Mouse (Mus musculus) kidney, postnatal 14 days (tissue): ENCODE measurements around the gene Fmnl2.
A peak's percentile ranks its signal among the peaks of the same experiment; 100 is the strongest.

Source experiments
- DNase-seq: peaks from one replicate; pipeline ENCODE4 v3.0.0; 2022; ENCODE audit warnings: mixed read lengths

Gene Fmnl2

DNA sequence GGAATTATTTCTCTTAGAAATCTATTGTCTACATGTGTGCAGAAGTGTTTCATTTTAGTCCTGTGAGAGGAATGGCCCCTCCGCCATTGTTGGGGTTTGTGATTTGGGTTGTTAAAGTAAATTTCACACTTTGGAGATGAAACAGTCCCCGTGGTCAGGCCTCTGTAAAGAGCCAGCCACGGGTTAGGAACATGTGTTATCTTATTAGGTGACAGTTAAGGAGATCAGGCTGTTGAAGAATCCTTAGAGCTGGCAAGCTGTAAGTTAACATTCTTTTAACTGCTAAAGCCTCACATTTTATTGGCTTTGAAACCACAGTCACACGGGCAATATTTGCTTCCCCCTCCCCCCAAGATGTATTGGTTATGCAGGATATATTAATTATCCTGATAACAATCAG, 131.7 kb downstream of the Fmnl2 start:
- DNase-seq = no peak

DNA sequence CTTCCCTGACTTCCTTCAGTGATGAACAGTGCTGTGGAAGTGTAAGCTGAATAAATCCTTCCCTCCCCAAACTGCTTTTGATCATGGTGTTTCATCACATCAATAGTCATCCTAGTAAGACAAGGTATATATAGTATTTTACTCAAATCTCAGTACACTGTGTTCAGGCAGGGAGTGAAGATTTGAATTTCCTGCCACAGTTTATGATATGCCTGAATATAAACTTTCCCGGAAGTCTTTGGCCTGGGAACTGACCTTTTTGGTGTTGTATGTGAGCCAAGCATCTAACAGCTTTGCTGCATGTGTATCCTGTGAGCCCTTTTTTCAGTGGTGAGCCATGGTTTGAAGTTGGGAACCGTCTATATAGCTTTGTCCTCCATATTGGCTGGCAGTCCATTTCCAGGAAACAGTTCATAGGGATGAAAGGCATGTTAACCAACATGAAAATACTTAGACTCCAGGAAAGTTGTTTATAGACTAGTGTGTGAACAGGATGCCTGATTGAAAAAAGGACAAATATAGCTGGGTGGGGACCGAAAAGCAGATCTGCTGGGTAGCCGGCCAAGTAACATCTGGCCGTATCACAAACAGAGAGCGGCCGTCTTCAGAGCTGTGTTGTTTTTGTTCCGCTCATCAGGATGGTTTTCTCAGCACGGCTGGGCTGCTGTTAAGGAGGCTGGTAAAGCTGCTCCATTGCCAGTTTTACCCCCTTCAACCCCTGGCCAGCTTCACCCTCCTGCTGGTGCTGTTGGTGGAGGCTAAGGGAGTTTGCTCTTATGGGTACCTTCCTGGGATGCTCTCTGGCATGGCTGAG, 133.4 kb downstream of the Fmnl2 start:
- DNase-seq = peak; percentile 34

DNA sequence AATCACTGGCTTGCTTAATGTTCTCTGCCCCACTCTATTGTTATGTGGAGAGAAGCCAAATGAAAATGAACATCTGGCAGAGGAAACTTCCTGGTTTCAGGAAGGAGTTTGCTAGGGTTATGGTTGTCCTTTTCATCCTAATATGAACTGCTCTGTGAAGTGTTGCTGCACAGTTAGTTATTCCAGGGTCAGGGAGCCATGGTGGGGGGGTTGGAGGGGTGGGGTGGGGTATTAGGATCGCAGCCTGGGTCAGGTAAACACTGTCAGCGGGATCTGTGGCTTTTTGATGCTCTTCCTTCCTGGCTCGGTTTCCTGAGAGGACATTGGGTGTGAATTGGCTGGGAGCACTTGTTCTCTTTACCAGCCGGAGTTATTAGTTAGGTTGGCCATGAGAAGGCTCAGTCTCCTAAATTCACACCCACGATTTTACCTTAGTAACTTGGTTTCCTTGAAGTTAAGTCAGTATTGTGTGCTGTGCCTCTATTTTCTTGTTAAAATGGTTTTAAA, 134.1 kb downstream of the Fmnl2 start:
- DNase-seq = peak; percentile 41

DNA sequence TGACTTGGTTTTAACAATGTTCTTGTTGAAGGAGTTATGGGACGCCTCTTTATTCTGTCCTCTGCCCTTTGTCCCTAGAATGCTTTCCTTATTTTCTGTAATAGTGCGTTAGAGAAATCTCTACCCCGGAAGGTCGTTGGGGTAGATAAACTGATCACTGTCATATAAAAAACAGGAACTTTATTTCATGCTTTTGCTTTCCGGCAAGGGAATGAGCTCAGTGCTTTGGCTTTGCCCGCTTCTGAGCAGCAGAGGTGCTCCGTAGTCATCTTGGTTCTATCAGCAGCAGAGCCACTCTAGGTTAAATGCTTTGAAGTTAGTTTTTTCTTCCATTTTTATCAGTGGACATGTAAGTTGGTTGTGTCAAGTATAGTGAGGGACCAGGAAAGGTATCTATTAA, 135.6 kb downstream of the Fmnl2 start:
- no peak for DNase-seq

DNA sequence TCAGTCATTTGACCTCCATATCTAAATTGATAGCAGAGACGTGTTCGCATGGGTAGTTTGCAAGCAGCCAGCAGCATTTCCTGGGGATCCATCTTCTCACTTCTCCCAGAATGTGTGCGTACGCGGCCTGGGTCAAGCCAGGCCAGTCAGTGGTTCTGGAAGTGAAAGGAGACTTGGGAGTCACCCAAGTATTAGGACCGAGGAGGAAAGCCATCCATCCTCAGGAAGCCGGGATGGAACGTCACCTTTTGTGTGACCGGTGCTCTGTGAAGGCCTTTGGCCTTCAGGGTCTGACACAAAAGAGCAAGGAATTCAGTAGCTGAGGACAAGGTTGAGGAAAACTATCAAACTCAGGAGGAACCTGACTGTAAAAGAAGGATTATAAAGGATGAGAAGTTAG, 136.9 kb downstream of the Fmnl2 start:
- DNase-seq = peak; percentile 67

DNA sequence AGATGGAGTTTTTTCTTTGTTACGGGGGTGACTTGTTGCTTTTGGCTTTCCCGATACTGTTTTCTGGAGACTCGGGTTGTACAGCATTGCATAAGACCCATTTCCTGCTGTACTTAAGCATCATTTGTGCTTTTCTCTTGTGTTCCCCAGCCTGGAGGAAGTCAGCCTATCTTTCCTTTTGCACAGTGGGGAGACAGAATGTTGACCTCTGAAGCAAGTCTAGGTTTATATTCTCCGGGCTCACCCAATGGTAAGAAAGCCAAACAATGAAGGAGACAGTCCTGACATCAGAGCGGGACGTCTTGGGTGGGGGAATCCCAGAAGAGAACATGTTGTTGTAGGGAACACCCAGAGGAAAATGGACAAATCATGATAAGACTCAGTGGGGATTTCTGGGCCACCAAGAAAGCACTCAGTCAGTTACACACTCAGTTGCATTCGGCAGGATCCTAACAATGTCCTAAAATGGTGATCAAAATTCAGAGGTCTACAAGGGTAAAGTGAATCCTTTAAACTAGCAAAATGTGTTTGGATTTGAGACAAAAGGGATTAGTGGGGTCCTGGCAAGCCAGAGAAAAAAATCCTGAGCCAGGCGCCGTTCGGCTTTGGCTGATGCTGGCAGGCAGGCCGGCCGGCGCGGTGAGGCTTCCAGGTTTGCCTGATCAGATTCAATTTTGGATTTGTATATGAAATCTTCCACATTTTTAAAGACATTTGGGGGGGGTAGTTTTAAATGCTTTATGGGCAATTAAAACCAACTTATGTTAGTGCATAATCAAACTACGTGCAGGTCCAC, 140.5 kb downstream of the Fmnl2 start:
- peak; percentile 26 for DNase-seq

DNA sequence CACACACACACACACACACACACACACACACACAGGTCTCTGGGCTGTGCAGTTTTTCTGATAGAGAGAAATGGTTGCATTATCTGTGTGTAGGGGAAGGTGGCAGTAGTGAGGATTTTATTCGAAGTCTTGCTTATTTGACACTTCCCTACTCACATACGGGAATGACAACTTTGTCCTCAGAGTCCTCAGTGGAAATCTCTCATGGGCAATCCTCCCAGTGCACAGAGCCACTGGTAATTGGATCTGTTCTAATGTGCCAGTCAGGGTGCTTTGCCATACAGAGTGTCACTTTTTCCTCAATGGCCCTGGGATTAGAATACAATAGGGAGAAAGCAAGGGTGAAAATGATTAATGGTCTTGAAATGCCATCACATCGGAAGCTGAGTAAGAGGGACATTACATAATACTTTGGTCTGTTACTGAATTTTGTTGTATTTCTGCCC, 141.9 kb downstream of the Fmnl2 start:
- DNase-seq = no peak

DNA sequence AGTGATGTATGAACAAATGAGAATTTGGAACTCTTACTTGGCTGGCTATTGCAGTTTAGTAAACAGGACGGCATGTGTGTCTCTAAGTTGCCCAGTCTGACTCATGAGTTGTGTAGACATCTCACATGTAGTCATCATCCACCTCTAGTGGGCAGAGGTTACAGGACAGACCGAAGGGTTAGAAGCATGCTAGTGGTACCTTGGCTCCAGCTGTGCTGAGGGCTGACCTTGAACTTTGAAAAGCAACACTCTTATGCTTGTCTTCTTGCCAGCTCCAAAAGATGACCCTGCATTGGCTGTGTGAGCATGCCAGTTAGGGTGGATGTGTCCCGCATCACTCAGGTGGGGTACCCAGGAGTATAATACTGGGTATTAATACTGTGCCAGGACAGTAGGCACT, 142.8 kb downstream of the Fmnl2 start:
- DNase-seq = no peak

DNA sequence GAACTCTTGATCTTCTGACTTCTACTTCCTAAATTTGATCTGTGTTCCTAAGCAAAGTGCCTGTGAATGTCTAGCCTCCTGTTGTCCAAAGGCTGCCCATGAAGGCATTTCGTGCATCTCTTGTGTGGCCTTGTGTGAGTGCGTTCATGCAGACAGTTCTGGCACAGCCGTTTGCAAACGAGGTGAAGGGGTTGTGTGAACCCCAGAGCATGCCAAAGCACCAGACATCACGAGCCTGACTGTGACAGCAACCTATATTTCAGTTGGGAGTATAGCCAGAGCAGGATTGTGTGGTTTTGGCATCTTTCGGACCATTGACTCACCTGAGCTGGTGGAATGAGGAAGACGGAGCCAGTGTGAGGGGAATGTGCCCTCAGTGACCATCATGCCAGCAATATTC, 148.5 kb downstream of the Fmnl2 start:
- DNase-seq = no peak

DNA sequence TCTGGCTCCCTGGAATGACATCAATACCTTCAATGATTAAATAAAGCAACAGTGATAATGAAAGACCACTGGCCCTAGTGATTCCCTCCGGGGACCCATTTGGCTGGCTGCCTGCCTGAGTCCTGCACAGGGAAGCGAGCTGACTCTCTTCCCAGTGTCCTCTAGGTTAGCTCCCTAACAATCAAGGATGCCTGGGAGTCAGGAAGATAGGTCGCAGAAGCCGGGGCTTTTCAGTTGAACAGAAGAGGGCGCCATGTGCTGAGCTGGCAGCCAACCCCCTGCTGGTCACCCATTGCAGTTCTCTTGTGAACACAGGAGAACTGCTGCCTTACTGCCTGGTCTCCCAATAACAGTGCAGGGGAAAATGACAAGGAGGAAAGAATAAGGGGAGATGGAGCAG, 149.5 kb downstream of the Fmnl2 start:
- DNase-seq = peak; percentile 77

DNA sequence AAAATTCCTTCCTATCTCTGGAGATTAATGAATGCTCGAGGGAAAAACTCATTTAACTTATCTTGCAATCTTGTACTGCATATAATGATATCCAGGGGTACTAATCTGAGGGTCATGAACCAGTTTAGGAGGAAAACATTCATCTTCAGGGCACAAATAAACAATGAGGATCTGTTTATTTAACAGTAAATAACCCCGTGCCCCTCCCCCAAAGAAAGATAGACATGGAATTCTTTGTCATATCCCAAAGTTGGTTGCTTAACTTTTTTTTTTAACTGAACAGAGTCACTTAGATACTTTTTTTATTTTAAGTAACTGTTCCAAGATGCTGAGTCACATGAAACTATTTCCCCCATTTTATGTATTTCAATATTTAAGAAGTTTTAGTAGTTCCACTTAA, 155.4 kb downstream of the Fmnl2 start:
- DNase-seq = peak; percentile 33

DNA sequence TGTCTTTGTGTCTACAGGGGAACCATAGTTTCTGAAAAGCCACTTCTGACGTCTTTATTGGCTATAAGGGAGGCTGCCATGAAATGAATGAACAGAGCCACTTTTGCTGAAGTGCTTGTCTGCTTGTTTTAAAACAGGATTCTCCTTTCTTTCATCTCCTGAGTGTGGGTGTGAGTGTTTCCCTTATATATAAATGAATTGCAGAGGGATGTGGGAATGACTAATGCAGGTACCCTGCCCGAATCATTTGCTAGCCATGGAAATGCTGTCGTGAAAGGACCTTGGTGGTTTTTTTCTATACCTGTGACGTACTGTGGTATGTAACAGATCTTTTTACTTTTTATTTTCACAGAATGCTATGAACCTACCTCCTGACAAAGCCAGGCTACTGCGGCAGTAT, 156.8 kb downstream of the Fmnl2 start:
- DNase-seq = no peak

DNA sequence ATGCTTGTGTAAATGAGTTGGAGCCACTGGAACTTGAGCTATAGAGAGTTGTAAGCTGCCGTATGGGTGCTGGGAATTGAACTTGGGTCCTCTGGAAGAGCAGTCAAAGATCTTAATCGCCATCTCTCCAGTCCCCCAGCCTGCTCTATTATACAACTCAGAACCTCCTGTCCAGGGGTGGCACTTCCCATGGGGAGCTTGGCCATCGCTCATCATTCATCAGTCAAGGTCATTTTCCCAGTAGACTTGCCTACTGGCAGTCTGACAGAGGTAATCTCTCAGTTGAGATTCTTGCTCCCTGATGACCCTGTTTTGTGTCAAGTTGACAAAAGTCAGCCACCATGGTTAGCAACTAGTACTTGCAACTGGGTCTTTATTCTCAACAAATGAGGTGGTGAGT, 165.3 kb downstream of the Fmnl2 start:
- DNase-seq = no peak

DNA sequence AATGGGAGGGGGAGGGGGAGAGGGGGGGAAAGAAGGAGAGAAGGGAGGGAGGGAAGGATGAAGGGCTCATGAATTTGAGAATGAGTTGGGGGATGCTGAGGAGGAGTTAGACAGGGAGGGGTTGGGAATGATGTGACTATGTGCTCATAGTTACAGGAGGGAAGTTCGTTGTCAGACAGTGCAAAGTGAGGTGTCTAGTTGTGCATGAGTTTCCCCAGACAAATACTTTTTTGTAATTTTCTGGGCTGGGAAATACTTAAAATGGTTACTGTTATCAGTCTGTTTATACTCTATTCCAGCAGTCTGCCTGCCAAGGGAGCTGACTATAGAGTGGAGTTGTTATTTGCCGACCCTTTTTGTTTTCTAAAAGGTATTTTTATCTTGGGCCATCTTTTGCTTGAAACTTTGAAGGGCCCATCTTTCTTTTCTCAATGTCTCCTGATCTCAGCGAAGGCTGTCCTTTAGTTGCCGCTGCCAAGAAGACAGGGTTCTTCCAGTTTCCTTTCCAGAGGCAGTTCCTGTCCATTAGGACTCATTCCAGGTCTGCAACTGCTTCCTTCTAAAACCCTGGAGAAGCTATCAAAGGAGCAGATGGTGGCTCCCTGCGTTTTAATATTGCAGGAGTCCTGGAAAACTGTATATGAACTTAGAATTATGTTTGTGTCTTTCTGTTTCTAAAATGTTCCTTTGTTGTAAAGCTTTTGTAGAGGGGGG, 168.6 kb downstream of the Fmnl2 start:
- DNase-seq = peak; percentile 54

DNA sequence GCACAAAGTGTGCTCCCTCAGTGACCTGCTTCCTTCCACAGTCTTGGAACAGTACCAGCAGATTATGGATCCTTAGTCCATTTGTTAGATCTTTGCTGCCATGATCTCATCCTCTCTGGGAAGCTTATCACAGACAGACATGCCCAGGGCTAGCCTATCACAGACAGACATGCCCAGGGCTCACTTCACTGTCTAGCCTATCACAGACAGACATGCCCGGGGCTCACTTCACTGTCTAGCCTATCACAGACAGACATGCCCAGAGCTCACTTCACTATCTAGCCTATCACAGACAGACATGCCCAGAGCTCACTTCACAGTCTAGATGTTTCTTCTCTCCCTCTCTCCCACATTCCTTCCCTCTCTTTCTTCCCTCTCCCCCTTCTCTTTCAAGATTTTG, 171.2 kb downstream of the Fmnl2 start:
- no peak for DNase-seq

DNA sequence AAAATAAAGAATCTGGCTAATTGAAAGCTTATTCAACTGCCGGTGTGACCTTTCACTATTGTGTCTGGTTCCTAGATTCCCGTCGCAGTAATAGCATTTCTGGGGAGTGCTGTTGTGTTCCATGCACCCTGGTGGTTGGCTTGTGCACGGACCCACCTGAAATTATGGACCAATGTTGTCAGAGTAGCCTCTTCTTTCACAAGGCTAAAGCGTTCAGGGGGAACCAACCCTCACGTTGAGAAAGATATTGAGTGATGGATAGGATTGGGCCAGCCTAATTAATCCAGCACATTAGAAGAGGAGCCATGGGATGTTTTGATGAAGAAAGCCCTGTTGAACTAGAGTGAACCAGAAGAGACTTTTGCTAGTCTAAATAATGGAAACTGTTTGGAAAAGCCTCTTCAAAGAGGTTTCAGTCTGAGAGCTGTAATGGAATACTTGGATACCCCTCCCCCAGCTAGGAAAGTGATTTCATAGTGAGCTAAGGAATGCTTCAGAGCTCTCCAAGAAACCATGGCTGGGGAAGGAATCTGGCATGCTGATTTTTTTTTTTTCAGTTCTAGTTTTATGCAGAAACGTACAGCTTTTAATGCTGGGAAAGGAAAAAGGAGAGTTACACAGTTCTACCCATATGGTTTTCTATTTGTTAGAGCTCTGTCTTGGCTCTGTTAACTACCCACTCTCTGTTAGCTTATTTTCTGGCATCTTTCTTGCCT, 172.2 kb downstream of the Fmnl2 start:
- peak; percentile 34 for DNase-seq

DNA sequence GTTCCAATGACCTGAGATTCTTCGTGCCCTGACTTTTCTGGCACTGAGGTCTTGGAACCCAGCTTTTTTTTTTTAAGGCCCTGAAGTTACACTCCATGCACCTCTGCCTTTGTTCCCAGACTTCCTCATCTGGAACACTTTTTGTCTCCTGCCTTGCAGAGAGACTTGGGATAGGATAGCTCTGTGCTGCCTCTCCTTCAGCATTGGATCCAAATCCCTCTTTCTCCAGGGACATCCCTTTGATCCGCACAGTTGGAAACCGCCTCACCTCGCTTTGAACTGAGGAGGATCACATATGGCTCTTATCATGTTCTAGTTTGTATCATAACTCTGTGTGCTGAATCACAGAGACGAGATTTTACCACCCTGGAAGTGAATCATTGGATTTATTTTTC, 172.8 kb downstream of the Fmnl2 start:
- DNase-seq = no peak

DNA sequence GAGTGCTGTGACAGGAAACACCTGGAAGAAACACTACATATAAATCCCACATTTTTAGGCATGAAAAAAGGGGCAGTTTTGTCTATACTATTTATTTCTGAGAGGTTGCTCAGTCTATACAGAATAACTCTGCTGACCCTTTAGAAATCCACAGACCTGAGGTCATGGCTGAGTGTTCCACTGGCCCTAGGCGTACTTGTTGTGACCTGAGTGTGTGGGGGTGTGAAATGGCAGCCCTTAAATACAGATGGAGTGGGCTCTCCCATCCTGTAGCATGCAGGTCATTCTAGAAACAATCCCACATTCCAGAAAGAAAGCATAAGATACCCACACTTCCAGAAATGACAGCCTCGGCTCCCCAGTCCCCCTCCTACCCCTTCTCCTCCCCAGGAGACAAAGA, 180.6 kb downstream of the Fmnl2 start:
- no peak for DNase-seq

DNA sequence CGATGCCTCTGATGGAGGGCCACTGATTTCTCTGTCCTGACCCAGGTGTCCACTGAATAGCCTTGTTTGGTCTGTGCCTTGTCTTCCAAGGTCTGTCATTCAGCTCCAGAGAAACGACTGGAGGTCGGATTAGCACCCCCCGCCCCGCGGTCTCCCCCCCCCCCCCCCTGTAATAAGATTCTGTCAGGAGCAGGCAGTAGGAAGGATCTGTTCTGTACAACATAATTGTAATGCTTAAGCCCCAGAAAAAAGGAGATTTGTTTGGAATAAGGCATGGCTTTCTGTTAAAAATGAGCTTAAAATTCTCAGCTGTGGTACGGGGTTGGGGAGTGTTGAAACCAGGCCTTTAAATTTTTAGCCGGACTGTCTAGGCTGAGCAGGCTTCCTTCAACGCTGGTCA, 181.1 kb downstream of the Fmnl2 start:
- DNase-seq = no peak

DNA sequence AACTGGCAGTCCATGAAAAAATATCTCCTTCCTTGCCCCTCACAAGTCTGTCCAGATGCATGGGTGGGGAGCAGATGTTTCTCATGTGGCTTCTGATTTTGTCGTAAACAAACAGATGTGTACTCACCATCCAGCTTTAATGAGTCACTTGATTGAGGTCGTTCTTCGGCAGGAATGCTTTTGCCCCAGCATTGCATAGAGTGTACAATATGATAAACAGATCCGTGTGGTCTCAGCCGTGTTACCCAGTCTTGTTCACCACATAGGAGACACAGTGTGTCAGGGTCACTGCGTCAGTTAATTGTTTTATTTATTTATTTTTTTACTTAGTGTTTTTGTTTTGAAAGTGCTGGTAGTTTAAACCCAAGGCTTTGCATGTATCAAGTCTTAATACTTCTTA, 189.4 kb downstream of the Fmnl2 start:
- no peak for DNase-seq

DNA sequence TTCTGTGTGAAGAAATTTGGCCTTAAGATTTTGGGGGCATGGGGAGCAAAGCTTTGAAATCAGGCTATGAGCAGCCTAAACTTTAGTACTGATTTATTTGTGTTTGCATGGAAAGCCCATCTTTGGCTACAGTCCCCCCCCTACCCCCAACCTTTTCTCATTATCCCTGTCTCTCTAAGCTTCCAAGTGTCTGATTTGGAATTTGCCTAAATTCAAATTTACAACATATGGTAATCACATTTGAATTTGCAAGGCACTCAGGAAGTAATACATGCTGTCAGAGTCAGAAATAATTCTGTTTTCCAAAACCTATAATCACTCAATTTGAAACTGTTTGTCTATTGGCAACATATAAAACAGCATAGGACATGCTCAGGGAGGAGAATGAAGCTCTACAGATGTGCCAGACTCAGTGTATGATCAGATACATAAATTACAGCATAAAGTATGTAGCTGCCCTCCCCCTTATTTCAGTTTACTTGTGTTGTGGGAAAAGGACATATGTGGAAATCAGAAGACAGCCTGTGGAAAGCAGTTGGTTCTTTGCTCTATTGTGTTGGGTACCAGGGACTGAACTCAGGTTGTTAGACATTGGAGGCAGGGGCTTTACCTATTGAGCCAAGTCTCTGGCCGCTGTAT, 190.2 kb downstream of the Fmnl2 start:
- no peak for DNase-seq

DNA sequence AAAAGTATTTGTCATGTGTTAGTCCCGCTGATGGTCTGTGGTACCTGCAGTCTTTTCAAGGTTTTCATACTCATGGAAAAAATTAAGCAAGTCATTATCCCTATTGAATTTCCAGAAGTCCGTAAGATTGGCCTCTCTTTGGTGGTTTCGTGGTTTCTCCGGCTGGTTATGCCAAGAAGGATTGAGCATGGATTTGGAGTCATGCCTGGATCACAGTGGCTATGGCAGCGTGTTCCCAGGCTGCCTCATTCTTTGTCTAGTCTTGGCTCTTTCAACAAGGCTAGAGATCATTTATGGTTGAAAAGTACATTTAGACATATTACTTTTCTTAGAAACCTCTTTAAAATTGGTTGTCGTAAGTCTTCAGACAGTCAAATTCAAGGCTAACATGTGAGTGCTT, 192.7 kb downstream of the Fmnl2 start:
- DNase-seq = no peak
